Mouse (Mus musculus) common myeloid progenitor, adult 5-6 weeks (primary cell): ENCODE measurements around the gene Gm20532. TPM values are rescaled to one million over a fixed set of nuclear protein-coding genes. Genes with fewer than 3 reads are reported as not detected.

ENCODE experiments used
- ATAC-seq: replicated peaks from 2 replicates; pipeline ENCODE4 v1.8.0; 2016; ENCODE audit warnings: low read depth, mild to moderate bottlenecking, moderate TSS enrichment, inconsistent platforms; ENCODE audit not compliant: poor library complexity, severe bottlenecking
- total RNA-seq: library from RNA; stranded (forward); fragments of 200-1000, 187-1606 nt; gene quantifications from 2 replicates; pipeline ENCODE4 v1.2.3, GENCODE M21; 2017

The Gm20532 gene
- total RNA-seq, 1 experiment from 2014 or later, result not detected

DNA sequence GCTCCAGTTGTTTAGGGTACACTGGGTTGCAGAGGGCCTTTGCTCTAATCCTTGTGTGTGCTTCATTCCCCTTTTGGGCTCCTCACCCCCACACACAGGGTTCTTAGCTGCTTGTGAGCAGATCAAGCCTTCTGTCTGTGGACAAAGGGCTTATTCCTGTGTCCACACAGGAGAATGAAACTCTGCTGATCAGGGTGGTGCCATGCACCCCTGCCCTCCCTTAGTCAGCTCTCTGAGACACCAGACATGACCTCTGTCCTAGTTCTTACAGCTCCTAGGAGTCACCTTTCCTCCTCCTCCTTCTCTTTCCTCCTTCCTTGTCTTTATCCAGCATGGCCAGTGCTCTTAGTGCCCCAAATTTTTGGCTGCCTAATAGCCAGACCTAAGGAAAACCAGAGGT is 25.5 kb downstream of the Gm20532 start:
- no peak for ATAC-seq

GRCm38 (mm10) chr2:26614903-26615302 is 28.5 kb downstream of the Gm20532 start:
- no peak for ATAC-seq

- no peak for ATAC-seq
Measured at GRCm38 (mm10) chr2:26615459-26616124, 29.2 kb downstream of the Gm20532 start.

- ATAC-seq, result no peak
Measured at GRCm38 (mm10) chr2:26617331-26617730, 30.9 kb downstream of the Gm20532 start.

GRCm38 (mm10) chr2:26617928-26618327 is 31.5 kb downstream of the Gm20532 start:
- ATAC-seq, result no peak

- ATAC-seq, result no peak
Measured at GRCm38 (mm10) chr2:26621246-26621645, 34.8 kb downstream of the Gm20532 start.

DNA sequence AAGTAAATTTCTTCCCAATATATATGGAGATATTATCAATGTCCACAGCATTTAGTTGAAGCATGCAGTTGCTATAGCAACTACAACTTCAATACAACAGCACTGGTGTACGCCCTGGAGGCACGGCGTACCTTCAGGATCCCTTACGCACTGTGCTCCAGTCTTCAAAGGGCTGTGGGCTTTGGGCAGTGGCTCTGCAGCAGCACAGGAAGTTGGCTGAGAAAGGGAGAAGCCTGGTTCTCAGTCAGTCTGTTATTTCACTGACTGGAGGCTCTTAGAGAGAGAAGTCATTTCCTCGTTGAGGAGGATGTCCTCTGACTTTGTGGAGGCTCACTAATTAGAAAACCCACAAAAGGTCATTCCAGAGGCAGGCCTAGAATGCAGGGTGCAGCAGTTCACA is 36.5 kb downstream of the Gm20532 start:
- peak; percentile 57 for ATAC-seq

- ATAC-seq, result peak; percentile 30
Measured at GRCm38 (mm10) chr2:26625419-26625818, 39.0 kb downstream of the Gm20532 start.

GRCm38 (mm10) chr2:26626081-26626480 is 39.6 kb downstream of the Gm20532 start:
- no peak for ATAC-seq

DNA sequence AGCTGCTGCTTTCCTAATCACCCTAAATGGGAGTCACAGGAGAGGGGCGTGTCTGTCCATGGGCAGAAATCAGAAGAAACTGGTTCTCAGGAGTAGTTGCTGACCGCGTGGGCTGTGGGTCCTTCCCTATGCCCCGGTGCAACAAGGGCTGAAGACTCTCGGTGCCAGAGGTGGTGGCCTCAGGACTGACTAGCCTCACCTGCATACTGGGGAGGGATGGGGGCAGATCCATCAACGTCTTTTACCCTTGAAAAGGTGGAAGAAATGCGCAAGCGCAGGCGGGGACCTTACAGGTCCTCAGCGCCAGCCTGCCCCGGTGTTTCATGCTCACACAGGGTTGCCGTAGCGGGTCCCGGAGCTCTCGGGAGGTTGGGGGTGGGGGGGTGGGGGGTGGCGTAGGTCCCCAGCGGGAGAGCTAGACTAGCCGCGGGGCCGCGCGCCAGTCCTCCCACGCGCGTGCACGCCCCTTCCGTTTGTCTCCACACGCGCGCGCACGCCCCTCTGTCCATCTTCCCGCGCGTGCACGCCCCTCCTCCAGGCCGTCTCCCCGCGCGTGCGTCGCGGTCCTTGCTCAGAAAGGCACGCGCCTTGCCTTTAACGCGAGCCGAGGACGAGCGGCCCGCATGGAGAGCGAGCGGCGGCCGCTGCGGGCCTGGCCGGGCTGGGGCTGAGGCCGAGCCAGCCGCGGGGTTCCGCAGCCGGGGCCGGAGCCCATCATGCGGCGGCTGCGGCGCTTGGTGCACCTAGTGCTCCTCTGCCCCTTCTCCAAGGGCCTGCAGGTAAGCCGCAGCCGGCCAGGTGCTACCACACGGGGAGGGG is 41.7 kb downstream of the Gm20532 start, which contains the start of gene Fam69b:
Gene Fam69b (plus strand): TSS at position 537 of the 819 bp plus-strand sequence.
- peak; percentile 46; the same call in 1 of the 2 replicates for ATAC-seq

DNA sequence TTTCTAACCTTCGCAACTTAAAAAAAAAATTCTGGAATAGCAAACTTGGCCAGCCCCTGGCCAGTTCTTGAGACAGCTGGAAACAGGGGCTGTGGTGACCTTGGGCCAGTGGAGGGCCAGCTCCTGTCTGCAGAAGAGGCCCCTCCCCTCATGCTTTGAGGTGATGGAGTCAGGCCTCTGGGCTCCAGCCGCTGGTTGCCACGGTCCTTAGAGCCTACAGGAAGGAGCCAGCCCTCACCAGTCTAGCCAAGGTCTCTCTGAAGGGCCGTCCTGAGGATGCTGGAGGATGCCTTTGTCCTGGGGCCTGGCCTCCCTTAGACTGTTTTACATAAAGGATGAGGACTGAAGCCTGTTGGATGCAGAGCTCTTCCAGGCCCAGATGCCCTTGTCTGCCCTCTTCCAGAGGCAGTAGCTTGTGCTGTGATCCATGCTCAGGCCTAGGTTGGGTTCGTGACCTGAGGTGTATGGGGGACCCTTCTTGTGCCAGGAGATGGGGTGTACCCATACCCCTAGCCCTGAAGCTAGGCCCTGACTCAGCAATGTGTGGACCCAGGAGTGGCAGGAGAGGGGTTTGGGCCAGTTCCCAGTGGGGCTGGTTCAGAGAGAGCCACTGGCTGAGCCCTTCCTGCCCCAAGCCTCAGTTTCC is 42.5 kb downstream of the Gm20532 start:
- ATAC-seq, result no peak; the same call in 1 of the 2 replicates

DNA sequence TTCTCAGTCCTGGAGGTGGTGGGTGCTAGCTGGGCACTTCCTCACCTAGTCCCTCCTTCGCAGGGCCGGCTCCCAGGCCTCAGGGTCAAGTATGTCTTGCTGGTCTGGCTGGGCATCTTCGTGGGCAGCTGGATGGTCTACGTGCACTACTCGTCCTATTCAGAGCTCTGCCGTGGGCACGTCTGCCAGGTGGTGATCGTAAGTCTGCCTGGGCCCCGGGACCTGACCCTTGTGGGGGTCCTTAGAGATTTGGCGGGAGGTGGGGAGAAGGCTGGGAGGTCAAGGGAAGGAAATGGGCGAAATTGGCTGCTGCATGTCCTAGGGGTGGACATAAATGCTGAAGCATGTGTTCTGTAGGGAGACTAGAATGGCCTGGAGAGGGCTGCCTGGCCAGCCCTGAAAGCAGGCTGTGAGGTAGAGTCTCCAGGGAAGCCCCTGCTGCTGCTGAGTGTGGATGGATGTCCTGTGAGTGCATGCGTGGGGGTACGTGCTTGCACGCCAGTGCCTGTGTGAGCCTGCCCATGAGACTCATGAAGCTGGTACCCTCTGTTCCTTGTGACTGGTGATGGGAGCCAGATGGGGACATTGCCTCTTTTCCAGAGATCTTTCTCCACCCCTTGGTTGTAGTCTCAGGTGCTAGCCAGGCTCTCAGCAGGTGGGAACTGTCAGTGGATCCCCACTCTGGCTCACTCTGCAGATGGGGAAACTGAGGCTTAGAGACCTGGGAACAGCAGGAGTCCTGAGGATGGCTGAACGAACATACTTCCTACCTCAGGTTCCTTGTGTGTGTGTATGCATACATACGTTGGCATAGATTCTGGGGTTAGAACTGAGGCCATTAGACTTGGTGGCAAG is 46.3 kb downstream of the Gm20532 start:
- ATAC-seq, result no peak

GRCm38 (mm10) chr2:26633953-26634530 is 47.6 kb downstream of the Gm20532 start:
- ATAC-seq, result no peak

DNA sequence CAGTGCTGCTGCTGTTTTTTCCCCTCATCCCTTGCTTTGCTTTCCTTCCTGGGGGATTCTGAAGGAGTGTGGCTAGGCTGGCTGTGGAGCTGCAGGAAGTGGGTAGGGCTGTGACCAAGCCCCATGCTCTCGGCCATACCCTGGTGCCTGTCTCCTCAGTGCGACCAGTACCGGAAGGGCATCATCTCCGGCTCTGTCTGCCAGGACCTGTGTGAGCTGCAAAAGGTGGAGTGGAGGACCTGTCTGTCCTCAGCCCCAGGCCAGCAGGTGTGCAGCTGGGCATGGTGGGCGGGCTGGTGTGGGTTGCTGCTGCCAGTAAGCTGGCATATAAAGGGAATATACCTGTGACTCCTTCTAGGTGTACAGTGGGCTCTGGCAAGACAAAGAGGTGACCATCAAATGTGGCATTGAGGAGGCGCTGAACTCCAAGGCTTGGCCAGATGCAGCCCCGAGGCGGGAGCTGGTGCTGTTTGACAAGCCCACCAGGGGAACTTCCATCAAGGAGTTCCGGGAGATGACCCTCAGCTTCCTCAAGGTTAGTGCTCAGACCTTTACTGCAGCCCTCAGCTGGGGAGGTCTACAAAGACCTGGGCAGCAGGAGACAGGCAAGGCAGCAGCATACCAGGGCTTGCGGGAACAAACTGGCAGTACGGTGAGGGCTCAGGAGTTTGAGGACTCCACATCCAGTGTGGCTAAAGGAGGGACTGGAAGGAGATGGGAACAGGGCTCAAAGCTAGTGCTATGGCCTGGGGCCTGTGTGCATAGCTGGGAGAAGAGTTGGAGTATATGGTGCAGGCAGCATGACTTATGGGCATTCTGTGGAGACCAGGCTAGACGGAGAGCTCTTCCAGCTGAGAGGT is 48.4 kb downstream of the Gm20532 start:
- peak; percentile 43 for ATAC-seq

- no peak for ATAC-seq
Measured at GRCm38 (mm10) chr2:26635489-26636324, 49.3 kb downstream of the Gm20532 start.

GRCm38 (mm10) chr2:26636325-26636635 is 49.8 kb downstream of the Gm20532 start:
- ATAC-seq, result no peak

DNA sequence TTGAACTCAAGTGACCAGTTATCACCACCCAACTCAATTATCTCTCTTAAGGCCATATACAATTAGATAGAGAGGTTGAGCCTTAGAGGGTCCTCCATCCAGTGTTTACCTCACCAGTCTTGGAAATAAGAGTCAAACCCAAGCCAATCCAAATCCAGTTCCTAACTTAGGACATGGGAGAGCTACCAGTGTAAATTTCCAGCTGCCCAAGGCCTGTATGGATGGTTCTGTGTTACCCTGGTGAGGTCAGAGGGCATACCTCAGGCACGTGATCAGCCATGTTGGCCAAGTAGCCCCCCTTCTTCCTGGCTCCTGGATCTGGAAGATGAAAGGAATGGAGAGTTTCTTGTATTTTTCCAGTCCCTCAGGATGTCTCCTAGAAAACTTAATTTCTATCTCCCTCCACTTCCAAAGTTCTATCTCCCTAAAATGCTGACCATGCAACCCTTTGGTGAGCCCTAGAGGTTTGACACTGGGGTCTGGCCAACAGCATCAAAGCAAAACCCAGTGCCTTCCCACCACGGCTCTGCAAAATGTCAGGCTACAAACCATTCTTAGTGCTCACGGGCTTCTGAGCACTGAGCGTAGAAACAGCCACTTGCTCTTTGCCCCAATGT is 51.0 kb downstream of the Gm20532 start:
- ATAC-seq, result no peak

DNA sequence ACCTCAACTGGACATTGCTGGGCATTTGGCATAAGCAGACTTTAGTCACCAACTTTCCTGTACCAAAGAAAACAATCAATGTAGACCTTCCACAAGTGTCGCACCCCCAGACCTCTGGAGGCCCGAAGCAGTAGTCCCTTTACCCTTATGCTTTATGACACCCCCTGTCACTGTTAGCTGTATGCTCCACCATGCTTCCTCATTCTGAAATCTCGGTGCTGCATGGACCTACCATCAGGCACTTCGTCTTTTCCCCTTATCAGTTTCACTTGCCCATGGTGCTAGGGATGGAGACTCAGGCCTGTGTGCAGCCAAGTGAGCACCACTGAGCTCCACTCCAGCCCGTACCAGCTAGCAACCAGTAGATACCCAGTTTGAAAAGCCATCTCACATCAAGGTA is 51.6 kb downstream of the Gm20532 start:
- ATAC-seq, result no peak
